Mouse (Mus musculus) ES-Bruce4 (cell line): ENCODE measurements at regions not wholly inside any gene's neighbourhood (a gene's known extent, or its start where the extent isn't known, plus 50 kb on each side); places are given as distances from the start of the nearest gene placed in this dataset.

ENCODE experiments used
- CTCF ChIP-seq: IDR thresholded peaks from one replicate; pipeline ENCODE4 v1.8.1; 2011; ENCODE audit warnings: low read depth, low read length
- EP300 ChIP-seq: IDR thresholded peaks from 2 replicates; pipeline ENCODE4 v1.6.1; 2011; ENCODE audit warnings: low read depth, low read length; ENCODE audit not compliant: insufficient read depth
- POLR2A ChIP-seq: IDR thresholded peaks from one replicate; pipeline ENCODE4 v1.8.1; 2011; ENCODE audit warnings: low read length; ENCODE audit not compliant: insufficient read depth

DNA sequence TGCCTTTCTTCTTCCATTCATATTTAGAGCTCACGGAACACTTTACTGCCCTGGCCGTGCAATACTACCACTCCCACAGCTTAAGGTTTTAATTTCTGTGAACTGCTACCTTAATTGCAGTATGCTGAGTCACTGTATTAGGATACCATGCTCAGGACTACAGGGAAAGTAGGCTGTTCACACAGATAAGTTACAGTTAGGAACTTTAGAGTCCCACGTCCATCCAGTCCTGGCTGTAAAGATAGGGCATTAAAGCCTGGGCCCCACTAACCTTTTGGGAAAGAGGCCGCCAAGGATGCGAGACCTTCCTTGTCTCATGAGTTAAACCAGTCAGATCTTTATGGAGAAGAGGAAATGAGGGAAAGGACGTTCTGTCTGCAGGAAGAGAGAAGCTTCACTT lies 574.6 kb downstream of the Stpg2 start:
- TF ChIP-seq POLR2A = no peak
- no peak for TF ChIP-seq CTCF
- no peak for TF ChIP-seq EP300
